Mouse (Mus musculus) myocyte (in vitro differentiated cells): ENCODE data around the gene Scpep1.

Experiments
- CEBPB ChIP-seq: IDR thresholded peaks from 2 replicates; pipeline ENCODE4 v1.6.1; 2011; ENCODE audit warnings: mild to moderate bottlenecking, moderate library complexity; ENCODE audit not compliant: poor library complexity, insufficient read depth, severe bottlenecking
- E2F4 ChIP-seq: IDR thresholded peaks from one replicate; pipeline ENCODE4 v1.6.1; 2011; ENCODE audit warnings: mild to moderate bottlenecking, control low read depth, moderate library complexity; ENCODE audit not compliant: insufficient read depth
- MAX ChIP-seq: IDR thresholded peaks from one replicate; pipeline ENCODE4 v1.6.1; 2011; ENCODE audit warnings: low read depth, mild to moderate bottlenecking, control low read depth
- MYOD1 ChIP-seq, 3 experiments: IDR thresholded peaks; one replicate each; pipeline ENCODE4 v1.6.1; 2011; ENCODE audit warnings: control low read depth in 2 of 3, low read depth in 2 of 3, mild to moderate bottlenecking in 2 of 3, moderate library complexity in 1 of 3; ENCODE audit not compliant: insufficient read length in 2 of 3, control insufficient read depth in 1 of 3
- MYOG ChIP-seq, 3 experiments: IDR thresholded peaks; one replicate each; pipeline ENCODE4 v1.6.1; 2011; ENCODE audit warnings: control low read depth in 2 of 3, low read depth in 2 of 3, mild to moderate bottlenecking in 2 of 3; ENCODE audit not compliant: insufficient read length in 2 of 3, control insufficient read depth in 1 of 3, insufficient read depth in 1 of 3
- POLR2A ChIP-seq: IDR thresholded peaks from one replicate; pipeline ENCODE4 v1.6.1; 2011; ENCODE audit warnings: low read depth, mild to moderate bottlenecking, control low read depth, moderate library complexity; ENCODE audit not compliant: insufficient read length
- POLR2AphosphoS2 ChIP-seq: IDR thresholded peaks from one replicate; pipeline ENCODE4 v1.6.1; 2011; ENCODE audit warnings: low read depth, control low read depth; ENCODE audit not compliant: insufficient read length
- SRF ChIP-seq: IDR thresholded peaks from one replicate; pipeline ENCODE4 v1.6.1; 2011; ENCODE audit warnings: low read depth; ENCODE audit not compliant: control insufficient read depth, insufficient read length
- TCF12 ChIP-seq: IDR thresholded peaks from one replicate; pipeline ENCODE4 v1.6.1; 2011; ENCODE audit warnings: mild to moderate bottlenecking, control low read depth; ENCODE audit not compliant: poor library complexity, insufficient read depth, severe bottlenecking
- TCF3 ChIP-seq: IDR thresholded peaks from one replicate; pipeline ENCODE4 v1.6.1; 2011; ENCODE audit warnings: low read depth, control low read depth; ENCODE audit not compliant: insufficient read length
- USF1 ChIP-seq: IDR thresholded peaks from one replicate; pipeline ENCODE4 v1.6.1; 2011; ENCODE audit warnings: low read depth, mild to moderate bottlenecking, control low read depth, moderate library complexity

DNA sequence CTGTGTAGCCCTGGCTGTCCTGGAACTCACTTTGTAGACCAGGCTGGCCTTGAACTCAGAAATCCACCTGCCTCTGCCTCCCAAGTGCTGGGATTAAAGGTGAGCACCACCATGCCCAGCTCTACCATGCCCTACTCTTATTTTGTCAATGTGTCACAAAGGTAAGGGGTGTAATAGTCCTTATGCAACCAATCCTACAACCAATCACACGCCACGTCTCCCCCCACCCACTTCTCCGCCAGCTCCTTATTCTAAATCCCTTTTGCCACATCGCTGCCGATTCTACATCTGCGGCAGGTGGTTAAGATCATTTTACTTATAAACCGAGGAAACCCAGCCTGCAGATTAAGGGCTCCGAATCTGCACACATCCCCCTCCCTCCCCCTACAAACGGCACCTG, 22.2 kb downstream of the Scpep1 start:
- TF ChIP-seq POLR2A: no peak
- no peak for TF ChIP-seq USF1
- TF ChIP-seq MYOG (IDR thresholded peaks at IDR 0.05; ENCODE audit: control insufficient read depth in 1 of 3, insufficient read depth in 1 of 3, insufficient read length in 2 of 3, low read depth in 2 of 3): no peak
- no peak for TF ChIP-seq E2F4
- no peak for TF ChIP-seq TCF3
- no peak for TF ChIP-seq CEBPB
- no peak for TF ChIP-seq TCF12
- TF ChIP-seq MYOD1 (IDR thresholded peaks at IDR 0.05; ENCODE audit: control insufficient read depth in 1 of 3, insufficient read length in 2 of 3, low read depth in 2 of 3): no peak
- TF ChIP-seq SRF: no peak
- TF ChIP-seq POLR2AphosphoS2: no peak
- no peak for TF ChIP-seq MAX
